Mouse (Mus musculus) G1E-ER4 (cell line): ENCODE measurements around the gene Cuta. TPM values are rescaled to one million over a fixed set of nuclear protein-coding genes. Genes with fewer than 3 reads are reported as not detected.

Source experiments
- GATA1 ChIP-seq: IDR thresholded peaks from one replicate; pipeline ENCODE4 v1.8.0; 2012; ENCODE audit warnings: low read length, inconsistent platforms
- polyA plus RNA-seq: library from polyadenylated mRNA; stranded (reverse); fragments of >175 nt; gene quantifications from 2 replicates; pipeline ENCODE4 v1.2.3, GENCODE M21; 2012

The Cuta gene
- polyA plus RNA-seq, 1 experiment: 473 TPM

DNA sequence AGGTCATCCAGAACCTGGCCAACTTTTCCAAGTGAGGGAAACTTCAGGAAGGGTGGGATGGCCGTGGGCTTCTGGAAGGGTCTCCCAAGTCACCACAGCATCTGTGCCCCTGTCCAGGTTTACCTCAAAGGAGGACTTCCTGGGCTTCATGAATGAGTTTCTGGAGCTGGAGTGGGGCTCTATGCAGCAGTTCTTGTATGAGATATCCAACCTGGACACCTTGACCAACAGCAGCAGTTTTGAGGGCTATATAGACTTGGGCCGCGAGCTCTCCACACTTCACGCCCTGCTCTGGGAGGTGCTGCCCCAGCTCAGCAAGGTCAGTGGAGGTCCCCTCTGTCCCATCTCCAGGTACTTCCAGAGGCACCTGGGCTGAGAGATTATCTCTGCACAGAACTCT, 20.4 kb upstream of the Cuta start:
- TF ChIP-seq GATA1: no peak

DNA sequence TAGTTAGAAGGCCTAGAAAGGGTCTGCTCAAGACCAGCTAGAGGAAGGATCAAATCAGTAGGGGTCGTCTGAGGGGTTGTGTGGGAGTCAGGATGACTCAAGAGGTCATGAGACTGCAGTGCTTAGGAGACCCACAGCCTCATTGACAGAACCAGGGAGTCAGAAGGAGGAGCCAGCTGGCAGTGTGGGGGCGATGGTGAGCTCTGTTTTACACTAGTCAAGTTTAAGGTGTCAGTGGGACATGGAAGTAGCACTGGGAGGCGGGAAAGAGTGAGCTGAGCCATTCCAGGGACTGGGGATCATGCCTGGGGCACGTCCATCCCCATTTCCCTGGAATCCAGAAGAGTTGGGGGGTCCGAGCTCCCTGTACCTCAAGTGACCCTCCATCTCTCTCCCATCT, 19.5 kb upstream of the Cuta start:
- TF ChIP-seq GATA1: no peak

DNA sequence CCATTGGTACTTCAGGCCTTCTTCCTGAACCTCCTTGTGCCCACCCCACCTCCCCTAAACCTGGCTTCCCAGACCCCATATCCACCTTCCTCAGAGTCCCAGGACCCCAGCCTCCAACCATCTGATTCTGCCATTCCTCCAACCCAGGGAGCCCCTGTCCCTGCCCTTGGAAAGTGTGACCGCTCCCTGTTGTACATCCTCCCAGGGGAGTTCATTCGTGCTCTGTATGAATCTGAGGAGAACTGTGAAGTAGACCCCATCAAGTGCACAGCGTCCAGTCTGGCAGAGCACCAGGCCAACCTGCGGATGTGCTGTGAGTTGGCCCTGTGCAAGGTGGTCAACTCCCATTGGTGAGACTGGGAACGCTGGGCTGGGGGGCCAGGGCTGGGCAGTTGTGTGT, 18.5 kb upstream of the Cuta start:
- no peak for TF ChIP-seq GATA1

DNA sequence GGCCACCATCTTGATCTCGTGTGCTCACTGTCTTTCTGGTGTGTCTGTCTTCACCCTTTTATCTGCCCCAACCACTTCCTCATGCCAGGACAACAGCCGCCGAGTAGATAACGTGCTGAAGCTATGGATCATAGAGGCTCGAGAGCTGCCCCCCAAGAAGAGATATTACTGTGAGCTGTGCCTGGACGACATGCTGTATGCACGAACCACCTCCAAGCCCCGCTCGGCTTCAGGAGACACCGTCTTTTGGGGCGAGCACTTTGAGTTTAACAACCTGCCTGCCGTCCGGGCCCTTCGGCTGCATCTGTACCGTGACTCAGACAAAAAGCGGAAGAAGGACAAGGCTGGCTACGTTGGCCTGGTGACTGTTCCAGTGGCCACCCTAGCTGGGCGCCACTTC, 17.5 kb upstream of the Cuta start:
- TF ChIP-seq GATA1: peak; percentile 83

DNA sequence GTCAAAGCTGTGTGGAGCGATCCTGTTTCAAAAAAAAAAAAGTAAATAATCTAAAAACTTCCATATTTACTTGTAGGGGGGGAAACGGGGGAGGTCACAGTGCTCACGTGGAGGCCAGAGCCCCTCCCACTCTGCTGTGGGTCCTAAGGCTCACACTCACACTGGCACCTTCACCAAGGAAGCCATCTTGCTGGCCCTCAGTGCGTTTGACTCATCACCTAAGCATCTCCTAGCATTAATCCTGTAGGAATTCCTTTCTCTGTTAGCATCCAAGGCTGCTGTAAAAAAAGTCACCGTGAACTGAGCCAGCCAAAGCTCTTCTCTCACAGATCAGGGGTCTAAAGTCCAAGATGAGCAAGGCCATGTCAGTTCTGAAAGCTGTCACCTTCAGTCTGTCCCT, 16.9 kb upstream of the Cuta start:
- TF ChIP-seq GATA1: no peak

DNA sequence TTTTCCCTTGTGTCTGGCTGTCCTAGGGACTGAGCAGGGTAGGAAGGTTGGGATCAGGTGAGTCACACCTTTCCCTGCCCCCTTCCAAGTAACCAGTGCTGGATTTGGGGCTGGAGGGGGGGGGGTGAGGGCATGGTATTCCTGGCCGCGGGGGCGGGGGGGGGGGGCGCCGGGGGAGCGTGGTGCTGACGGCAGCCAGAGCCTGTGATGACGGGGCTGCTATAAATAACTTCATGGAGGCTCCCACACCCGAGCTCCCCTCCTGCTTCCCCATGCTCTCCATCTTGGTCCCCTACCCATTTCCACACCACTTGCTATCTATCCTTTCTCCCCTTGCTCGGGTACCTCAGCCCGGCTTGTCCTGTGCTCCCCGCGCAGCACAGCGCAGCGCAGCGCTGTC, 14.4 kb upstream of the Cuta start:
- no peak for TF ChIP-seq GATA1

DNA sequence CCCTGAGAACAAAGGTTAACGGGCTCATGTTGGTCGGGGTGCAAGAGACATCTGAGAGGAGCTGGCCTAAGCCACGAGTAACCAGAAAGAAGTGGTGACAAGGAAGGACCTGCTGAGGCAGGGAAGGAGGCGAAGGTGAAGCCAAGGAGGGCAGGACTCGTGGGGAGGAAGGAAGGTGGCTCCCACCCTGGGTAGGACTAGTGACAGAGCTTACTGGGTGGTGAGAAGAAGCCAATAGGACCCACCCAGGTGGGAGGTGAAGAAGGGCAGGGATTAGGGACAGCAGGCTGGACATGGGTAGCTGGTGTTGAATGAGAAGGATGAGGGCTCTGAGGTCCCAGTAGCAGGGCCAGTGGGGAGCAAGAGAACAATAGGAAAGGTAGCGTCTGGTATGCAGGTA, 13.8 kb upstream of the Cuta start:
- TF ChIP-seq GATA1: no peak

DNA sequence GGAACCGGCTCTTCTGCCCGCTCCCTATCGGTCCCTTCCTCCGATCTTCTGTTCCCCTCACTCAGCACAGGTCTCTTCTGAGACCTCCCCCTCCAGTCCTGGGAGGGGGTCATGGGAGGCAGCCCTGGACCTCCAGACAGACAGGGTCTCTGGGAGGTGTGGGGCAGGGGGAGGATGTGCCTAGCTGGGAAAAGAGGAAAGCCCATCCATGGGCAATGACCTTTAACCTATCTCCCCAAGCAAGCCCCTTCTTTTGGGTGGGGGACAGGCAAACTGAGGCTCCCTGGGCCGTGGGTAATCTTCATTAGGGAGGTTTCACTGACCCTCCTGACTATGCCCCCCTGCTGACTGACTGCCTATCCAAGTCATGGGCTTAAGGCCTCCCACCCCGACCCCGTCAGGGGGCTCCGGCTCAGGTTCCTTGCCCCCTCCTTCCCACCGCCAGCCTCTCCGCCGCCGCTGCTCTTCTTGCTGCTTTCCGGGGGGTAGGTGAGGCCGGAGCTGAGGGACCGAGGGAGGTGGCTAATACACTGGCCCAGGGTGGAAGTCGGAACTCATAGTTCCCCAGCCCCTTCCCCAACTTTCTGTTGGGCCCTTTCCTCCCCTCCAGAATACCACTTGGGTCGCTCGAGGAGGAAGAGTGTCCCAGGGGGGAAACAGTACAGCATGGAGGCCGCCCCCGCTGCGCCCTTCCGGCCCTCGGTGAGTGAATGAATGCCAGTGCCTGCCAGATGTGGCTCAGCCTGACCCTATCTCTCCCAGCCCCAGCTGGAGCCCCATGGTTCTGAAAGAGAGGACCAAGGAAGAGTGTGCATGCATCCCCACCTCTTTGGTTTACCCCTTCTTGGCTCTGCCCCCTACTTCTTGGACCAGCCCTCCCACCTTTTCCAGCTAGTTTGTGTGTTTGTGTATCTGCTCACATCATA, 12.8 kb upstream of the Cuta start:
- TF ChIP-seq GATA1: no peak

DNA sequence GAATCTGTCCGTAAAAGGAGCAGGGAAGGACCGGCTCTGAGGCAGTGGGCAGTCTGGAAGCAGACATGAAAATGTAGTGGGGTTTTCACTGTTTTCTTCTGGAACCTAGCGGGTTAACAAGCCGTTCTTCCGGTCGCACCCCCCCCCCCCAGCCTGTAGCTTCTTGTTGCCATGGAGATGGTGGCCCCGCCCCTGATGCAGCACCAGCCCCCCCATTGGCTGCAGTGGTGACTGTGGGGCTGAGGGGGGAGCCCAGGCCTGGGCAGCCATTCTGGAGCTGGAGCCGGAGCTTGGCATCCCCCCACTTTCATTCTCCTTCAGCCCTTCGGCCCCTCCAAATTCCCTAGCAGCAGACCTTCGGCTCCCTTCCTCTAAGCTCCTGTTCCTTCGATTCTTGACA, 12.0 kb upstream of the Cuta start:
- no peak for TF ChIP-seq GATA1

DNA sequence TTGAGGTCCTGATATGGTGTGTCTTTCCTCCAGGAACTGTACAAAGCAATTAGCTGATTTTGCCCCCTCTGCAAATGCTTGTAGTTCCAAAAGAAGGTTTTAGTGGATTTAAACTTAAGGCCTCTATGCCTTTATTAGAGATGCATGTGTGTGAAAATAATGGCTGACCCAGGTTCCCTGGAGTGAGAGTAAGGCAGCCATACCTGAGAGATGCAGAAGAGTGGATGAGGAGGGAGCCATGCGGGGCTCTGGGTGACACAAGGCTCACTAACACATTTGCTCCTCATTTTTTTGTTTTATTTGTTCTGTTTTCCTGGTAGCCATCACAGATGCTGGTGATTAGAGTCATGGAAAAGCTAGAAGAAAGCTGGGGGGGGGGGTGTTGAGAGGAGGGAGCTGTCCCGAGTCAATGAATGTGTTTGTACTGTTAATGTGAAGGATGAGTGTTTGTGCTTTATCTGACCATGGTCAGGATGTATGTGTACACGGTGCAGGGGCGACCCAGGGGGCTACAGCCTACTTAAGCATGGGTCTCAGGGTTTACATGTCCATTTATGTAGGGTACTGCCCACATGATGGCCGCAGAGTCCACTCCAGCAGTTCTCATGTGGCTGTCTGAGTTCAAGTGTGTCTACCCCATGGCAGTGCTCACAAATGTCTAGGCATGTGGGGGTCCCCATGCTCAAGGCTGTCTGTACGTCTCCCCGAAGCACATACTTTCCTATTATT, 11.4 kb upstream of the Cuta start:
- TF ChIP-seq GATA1: no peak

DNA sequence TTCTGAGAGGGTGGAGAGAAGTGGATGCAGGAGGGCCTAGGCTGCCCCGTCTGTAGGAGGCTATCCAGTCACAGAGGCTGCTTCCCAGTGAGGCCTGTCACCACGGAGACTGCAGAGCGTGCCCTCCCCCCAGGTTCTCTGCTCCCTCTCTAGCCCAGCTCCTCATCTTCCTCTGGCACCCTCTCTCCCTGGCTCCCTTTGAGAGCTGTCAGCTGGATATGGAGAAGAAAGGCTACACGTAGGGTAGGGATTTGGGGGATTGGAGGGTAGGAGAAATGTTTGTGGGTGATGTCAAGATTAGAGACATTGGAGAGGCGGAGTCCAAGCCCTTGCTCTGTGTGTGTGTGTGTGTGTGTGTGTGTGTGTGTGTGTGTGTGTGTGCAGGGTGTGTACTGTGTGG, 10.5 kb upstream of the Cuta start:
- no peak for TF ChIP-seq GATA1

DNA sequence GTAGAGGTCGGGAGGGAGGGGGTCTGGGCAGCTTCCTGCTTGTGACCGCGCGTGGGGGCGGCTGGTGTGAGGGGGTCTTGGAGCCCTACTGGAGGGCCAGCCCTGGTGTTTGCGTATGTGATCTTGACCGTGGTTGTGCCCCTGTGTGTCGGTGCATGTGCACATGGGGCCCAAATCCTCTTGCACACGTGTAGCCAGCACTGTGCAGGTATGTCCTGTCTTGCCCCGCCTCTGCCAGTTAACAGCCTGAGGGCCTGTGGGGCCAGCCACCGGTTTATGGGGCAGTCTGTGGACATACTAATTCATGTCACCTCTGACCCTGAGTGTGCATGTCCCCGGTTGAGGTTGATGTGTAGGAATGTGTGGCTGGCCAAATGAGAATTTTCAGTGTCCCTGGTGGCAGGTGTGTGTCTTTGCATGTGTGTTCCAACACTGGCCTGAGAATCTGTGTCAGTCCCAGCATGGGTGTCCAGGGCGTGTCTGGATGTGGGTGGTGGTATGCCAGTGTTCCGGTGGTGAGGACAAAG, 9.7 kb upstream of the Cuta start:
- no peak for TF ChIP-seq GATA1

DNA sequence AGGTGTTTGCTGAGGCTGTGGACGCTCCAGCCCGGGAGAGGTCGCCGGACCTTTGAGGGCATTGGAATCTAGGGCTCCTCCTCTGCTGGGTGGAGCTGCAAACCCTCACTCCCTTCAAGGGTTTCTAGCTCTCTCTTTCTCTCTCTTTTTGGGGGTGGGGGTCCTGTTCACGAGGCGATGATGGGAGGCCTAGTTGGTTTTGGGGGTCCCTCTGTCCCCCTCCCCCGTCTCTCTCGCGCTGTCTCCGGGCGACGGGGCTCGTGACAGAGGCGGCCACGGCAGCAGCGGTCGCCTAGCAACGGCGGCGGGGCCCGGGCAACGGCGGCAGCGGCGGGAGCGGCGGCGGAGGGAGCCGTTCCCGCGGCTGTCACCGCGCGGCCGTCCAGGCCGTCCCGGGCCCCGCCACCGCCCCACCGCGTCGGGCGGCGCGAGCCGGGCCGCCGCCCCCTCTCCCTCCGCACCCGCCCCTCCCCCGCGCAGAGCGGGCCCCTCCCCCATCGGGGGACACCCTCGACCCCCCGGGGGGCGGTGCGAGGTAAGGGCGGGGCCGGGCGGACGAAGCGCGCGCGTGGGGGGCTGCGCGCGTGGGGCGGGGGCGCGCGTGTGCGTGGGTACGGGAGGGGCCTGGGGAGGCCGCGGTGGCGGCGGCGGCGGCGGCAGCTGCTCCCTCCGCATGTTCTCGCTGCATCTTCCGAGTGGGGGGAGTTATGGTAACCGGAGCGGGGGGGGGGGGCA, 9.1 kb upstream of the Cuta start:
- TF ChIP-seq GATA1: no peak

DNA sequence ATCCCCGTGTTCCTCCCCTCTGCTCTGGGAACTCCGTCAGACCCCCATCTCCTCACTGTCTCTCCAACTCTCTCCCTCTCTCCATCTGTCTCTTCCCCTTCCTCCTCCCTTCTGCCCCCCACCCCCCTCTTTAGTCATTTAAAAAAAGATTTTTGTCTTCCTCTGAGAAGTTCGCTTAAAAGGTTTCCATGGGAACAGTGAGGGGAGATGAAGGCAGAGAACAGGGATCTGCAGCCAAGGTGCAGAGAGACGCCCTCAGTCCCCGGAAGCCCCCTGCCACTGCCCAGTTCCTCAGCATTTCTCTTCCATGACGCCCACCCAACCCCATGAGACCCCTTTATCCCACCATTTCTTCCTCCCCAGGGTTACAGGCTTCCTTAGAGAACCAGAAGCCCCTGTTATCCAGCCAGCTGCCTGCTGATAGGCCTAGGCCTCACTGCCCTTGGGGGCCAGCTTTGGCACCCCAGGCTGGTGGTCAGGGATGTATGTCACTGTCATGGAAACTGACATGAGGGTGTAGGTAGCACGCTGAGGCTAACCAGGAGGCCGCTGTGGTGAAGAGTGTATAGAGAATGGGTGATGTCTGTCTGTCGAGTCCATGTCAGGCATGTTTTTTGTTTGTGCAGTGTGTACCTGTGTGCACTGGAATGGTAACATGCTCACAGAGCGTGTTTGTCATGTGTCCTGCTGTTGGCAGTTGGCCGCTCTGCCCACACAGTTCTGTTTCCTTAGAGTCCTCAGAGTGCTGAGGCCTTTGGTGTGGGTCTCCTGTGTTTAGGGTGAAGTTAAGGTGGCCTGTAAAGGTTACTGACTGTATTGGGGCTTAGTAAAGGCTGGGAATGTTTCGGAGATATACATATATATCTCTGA, 8.1 kb upstream of the Cuta start:
- TF ChIP-seq GATA1: no peak

DNA sequence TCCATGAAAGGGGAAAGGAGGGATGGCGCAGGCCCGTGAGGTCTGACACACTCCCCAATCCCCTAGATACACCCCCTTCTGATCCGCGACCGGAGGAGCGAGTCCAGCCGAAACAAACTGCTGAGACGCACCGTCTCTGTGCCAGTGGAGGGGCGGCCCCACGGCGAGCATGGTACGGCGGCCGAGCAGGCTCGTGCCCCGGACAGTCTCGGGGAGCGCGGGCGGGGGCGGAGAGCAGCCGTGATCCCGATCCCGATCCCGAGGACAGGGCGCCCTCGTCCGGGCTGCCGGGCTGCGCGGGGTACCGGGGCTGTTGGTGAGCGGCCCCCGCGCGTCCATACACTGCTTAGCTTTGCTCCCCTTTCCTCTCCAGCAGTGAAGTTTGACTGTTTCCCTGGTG, 7.2 kb upstream of the Cuta start:
- no peak for TF ChIP-seq GATA1
